Mouse (Mus musculus) C2C12 (cell line): ENCODE data around the gene Sass6. TPM values are rescaled to one million over a fixed set of nuclear protein-coding genes. Genes with fewer than 3 reads are reported as not detected.

Experiments used
- H3K27me3 ChIP-seq: one replicate; pipeline ENCODE4 v1.6.1; 2011; ENCODE audit not compliant: control insufficient read depth, insufficient read depth, insufficient read length
- H3K36me3 ChIP-seq: one replicate; pipeline ENCODE4 v1.6.1; 2011; ENCODE audit not compliant: control insufficient read depth, insufficient read depth
- H3K4me3 ChIP-seq: one replicate; pipeline ENCODE4 v1.5.1; 2011; ENCODE audit warnings: mild to moderate bottlenecking, control low read depth; ENCODE audit not compliant: poor library complexity, insufficient read depth, severe bottlenecking
- H3K79me2 ChIP-seq: one replicate; pipeline ENCODE4 v1.6.1; 2011; ENCODE audit not compliant: control insufficient read depth, insufficient read depth
- H3K79me3 ChIP-seq: one replicate; pipeline ENCODE4 v1.6.1; 2011; ENCODE audit warnings: low read depth, control low read depth
- H3ac ChIP-seq: one replicate; pipeline ENCODE3; 2011; ENCODE audit warnings: low read depth; ENCODE audit not compliant: control insufficient read depth, insufficient read length
- CEBPB ChIP-seq: IDR thresholded peaks from one replicate; pipeline ENCODE4 v1.6.1; 2011; ENCODE audit warnings: low read depth, mild to moderate bottlenecking, control low read depth, moderate library complexity
- CTCF ChIP-seq: IDR thresholded peaks from one replicate; pipeline ENCODE4 v1.5.1; 2011; ENCODE audit not compliant: control insufficient read depth, insufficient read depth, insufficient read length
- FOSL1 ChIP-seq: IDR thresholded peaks from one replicate; pipeline ENCODE4 v1.8.0; 2011; ENCODE audit warnings: mild to moderate bottlenecking, low read length; ENCODE audit not compliant: poor library complexity, insufficient read depth, severe bottlenecking
- MAX ChIP-seq: IDR thresholded peaks from one replicate; pipeline ENCODE4 v1.6.1; 2011; ENCODE audit warnings: mild to moderate bottlenecking, control low read depth
- MYOD1 ChIP-seq: IDR thresholded peaks from one replicate; pipeline ENCODE4 v1.6.1; 2011; ENCODE audit warnings: low read depth; ENCODE audit not compliant: control insufficient read depth, insufficient read length
- MYOG ChIP-seq: IDR thresholded peaks from one replicate; pipeline ENCODE4 v1.6.1; 2011; ENCODE audit not compliant: control insufficient read depth, insufficient read length; ENCODE audit errors: extremely low read depth
- USF1 ChIP-seq: IDR thresholded peaks from one replicate; pipeline ENCODE4 v1.6.1; 2011; ENCODE audit warnings: low read depth, mild to moderate bottlenecking, control low read depth, moderate library complexity
- polyA plus RNA-seq: library from polyadenylated mRNA; unstranded; fragments of >200 nt; fragmentation: generic; extraction: Trizol; gene quantifications from one replicate; pipeline ENCODE4 v1.2.1, GENCODE M21; 2012; ENCODE audit warnings: missing spikeins

Gene Sass6
- polyA plus RNA-seq, 1 experiment: 4.1 TPM

DNA sequence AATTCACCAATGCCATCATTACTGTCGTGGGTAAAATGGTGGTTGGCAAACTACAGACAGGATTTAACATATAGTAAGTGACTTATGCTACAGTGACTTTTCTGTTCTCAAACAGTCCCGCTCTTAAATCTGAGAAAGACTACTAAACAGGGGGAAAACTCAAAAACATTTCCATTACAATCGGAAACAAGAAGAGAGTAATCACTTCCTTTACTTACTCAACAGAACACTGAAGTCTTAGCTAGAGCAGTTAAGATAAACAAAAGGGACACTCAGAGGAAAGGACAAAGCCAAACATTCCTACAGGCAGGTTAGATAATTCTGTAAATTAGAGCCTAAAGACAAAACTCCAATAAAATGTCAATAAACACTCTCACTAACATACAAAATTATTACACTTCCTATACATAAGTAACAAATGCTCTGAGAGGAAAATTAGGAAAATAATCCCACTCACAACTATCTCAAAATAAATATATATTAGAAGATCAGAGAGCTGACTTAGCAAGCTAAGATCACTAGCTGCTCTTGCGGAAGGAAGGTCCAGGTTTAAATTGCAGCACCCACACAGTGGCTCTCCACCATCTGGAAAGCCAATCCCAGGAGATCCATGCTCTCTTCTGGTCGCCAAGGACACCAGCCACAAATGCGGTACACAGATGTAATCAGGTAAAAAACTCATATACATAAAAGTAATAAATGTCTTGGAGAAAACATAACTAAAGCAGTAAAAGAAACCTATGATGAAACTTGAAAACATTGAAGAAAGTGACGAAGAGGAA is 61.6 kb downstream of the Sass6 start:
- peaks cover 6% of the 10 kb centered on the region for H3K36me3 ChIP-seq
- peaks cover 93% of the 10 kb centered on the region for H3K79me3 ChIP-seq
- H3K4me3 ChIP-seq: no peak overlapping the region
- TF ChIP-seq MYOD1: no peak
- no peak for TF ChIP-seq CTCF
- no peak for TF ChIP-seq FOSL1
- TF ChIP-seq USF1: no peak
- TF ChIP-seq MAX: no peak
- no peak for TF ChIP-seq CEBPB
- TF ChIP-seq MYOG: no peak
- H3K27me3 ChIP-seq: no peaks in the 10 kb centered on the region
- peaks cover 100% of the 10 kb centered on the region for H3K79me2 ChIP-seq
- H3ac ChIP-seq: no peak overlapping the region

GRCm38 (mm10) chr3:116658928-116659565 is 64.3 kb downstream of the Sass6 start:
- H3ac ChIP-seq: no peak overlapping the region
- H3K27me3 ChIP-seq: no peaks in the 10 kb centered on the region
- no peak for TF ChIP-seq MYOG
- TF ChIP-seq USF1: no peak
- TF ChIP-seq MYOD1: no peak
- no peak for TF ChIP-seq CTCF
- no peak for TF ChIP-seq FOSL1
- TF ChIP-seq MAX: no peak
- TF ChIP-seq CEBPB: no peak
- peaks cover 78% of the 10 kb centered on the region for H3K79me3 ChIP-seq
- peaks cover 83% of the 10 kb centered on the region for H3K79me2 ChIP-seq
- H3K36me3 ChIP-seq: peaks cover 5% of the 10 kb centered on the region
- no peak overlapping the region for H3K4me3 ChIP-seq

DNA sequence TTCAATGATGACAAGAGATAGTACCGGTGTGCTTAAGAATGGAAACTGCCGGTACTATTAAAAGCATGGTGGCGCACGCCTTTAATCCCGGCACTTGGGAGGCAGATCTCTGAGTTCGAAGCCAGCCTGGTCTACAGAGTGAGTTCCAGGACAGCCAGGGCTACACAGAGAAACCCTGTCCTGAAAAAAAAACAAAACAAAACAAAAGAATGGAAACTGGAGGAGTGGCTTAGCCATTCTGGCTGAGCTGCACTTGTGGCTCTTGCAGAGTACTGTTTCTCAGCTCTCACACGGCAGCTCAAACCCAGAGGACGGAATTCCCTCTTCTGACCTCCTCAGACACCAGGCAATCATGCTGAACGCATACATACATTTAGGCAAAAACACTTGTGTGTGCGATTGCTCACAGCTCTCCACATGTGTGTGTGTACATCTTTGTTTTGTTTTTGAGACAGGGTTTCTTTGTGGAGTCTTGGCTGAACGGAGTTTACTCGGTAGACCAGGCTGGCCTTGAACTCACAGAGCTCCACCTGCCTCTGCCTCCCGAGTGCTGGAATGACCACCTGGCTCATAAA is 65.2 kb downstream of the Sass6 start:
- Histone ChIP-seq H3ac (no peak overlapping the region), H3K27me3 (no peaks in the 10 kb centered on the region), H3K79me2 (peaks cover 74% of the 10 kb centered on the region), H3K4me3 (no peak overlapping the region), H3K79me3 (peaks cover 72% of the 10 kb centered on the region), H3K36me3 (peaks cover 5% of the 10 kb centered on the region)
- TF ChIP-seq USF1 (no peak), MYOD1 (no peak), MAX (no peak)

- no peak for TF ChIP-seq MAX
- no peak for TF ChIP-seq USF1
- TF ChIP-seq MYOD1: no peak
- no peak for TF ChIP-seq FOSL1
- no peak for TF ChIP-seq CEBPB
- TF ChIP-seq CTCF: no peak
- TF ChIP-seq MYOG: no peak
- Histone ChIP-seq H3K27me3 (no peaks in the 10 kb centered on the region), H3K4me3 (peak overlapping the region; percentile 92), H3K79me2 (peaks cover 59% of the 10 kb centered on the region), H3ac (peak overlapping the region; percentile 84), H3K36me3 (peaks cover 5% of the 10 kb centered on the region), H3K79me3 (peaks cover 58% of the 10 kb centered on the region)
Measured at GRCm38 (mm10) chr3:116661288-116661869, 66.6 kb downstream of the Sass6 start.

DNA sequence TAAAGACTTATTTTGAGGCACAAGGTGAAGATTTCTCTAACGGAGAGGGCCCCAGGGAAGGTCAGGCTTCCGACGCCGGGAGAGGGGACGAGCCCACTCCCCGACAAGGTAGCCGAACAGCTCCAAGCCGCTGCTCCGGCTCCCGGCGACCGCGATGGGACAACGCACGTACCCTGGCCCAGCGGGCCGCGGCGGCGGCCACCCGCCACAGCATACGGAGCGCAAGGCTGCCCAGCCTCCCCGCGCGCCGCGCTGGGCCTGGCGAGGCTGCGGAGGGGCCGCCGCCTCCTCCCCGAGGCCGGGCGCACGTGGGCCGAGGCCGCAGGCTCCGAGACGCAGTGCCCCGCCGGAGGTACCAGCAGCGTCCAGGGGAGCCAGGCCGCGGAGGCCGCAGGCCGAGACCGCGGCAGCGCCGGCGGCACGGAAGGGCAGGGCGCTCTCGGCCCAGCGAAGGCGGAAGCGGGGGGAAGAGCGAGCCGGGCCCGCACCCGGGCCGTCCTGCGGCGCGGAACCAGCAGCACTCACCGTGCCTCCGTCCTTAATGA is 67.2 kb downstream of the Sass6 start:
- H3K36me3 ChIP-seq: peaks cover 5% of the 10 kb centered on the region
- TF ChIP-seq CTCF (no peak), USF1 (no peak), CEBPB (no peak), MAX (no peak), MYOD1 (no peak), FOSL1 (no peak), MYOG (no peak)
- H3K79me3 ChIP-seq: peaks cover 52% of the 10 kb centered on the region
- peaks cover 54% of the 10 kb centered on the region for H3K79me2 ChIP-seq
- peak overlapping the region; percentile 84 for H3ac ChIP-seq
- H3K4me3 ChIP-seq: peak overlapping the region; percentile 92
- no peaks in the 10 kb centered on the region for H3K27me3 ChIP-seq
